Mouse (Mus musculus) megakaryocyte-erythroid progenitor cell, adult 5-6 weeks (primary cell): ENCODE data around the gene Nosip. TPM values are rescaled to one million over a fixed set of nuclear protein-coding genes. Genes with fewer than 3 reads are reported as not detected.
A peak's percentile ranks its signal among the peaks of the same experiment; 100 is the strongest.

Experiments used
- ATAC-seq: replicated peaks from 2 replicates; pipeline ENCODE4 v1.8.0; 2016; ENCODE audit warnings: mild to moderate bottlenecking, inconsistent platforms; ENCODE audit not compliant: severe bottlenecking, poor library complexity, low FRiP score, low TSS enrichment
- total RNA-seq, 2 experiments: library from RNA; stranded (forward) in 1 of 2; stranded (reverse) in 1 of 2; fragments of 200-1000, 215-1000 nt in 1 of 2; fragments of >200 nt in 1 of 2; fragmentation: Nextera tagmentation in 1 of 2; gene quantifications; 2 replicates each; pipeline ENCODE4 v1.2.3; 2014 to 2017

Nosip gene
- total RNA-seq, 2 experiments from 2014 or later: 40.9 to 55.1 TPM

DNA sequence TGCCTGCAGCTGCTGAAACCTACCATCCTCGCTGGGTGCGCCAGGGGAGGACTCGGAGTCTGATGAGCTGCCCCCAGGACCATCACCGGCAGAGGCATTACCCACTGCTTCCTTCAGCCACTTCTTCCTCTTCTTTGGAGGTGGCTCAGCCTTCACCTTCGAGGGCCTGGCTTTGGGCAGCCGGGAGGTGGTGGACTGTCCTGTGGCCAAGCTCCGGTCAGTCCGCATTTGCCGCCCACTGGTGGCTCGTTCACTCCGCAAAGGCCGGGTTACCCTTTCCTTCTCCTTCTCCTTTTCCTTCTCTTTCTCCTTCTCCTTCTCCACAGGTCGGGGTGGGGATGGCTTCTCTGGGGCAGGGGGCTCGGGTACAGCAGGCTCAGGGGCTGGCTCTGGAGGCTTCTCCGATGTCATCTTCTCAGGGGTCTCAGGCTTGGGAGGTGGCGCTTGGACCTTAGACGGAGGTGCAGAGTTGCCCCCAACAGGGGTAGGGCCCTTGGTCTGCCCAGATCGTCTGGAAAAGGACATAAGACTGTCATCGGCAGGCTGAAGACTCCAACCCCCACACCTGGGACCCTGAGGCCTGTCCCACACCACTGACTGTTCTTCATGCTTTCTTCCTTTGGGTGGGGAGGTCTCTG lies 28.4 kb upstream of the Nosip start:
- ATAC-seq: no peak

DNA sequence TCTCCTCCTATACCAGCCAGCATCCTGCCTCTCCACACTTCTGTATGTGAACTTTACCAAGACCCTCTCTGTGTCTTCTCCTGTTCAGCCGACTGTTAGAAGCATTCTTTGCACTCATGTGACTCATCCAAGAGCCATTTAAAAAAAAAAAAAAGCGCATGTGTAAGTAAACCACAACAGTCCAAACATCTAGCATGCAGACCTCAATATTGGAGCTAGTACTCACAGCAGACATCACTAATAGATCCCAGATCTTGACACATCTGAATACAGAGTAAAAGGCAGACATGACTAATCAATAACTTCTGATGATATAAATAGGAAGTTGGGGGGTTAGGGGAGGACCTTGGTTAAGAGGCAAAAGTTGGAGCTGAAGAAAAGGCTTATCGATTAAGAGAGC lies 26.6 kb upstream of the Nosip start:
- ATAC-seq: no peak

DNA sequence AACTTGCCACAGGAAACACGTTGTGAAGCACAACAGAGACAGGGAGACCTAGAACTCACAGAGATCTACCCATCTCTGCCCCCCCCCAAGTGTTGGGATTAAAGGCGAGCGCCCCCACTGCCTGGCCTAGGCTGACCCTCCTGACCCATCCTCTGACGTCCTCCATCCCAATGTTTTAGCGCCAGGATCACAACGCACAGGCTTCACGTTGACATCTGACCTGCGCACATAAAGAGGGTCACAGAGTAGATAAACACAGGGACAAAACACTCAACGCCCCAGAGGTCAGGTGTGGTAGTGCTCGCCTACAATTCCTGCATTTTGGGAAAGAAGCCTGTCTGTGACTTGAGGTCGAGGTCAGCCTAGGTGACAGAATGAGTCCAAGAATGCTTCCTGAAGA lies 25.5 kb upstream of the Nosip start:
- ATAC-seq: no peak

DNA sequence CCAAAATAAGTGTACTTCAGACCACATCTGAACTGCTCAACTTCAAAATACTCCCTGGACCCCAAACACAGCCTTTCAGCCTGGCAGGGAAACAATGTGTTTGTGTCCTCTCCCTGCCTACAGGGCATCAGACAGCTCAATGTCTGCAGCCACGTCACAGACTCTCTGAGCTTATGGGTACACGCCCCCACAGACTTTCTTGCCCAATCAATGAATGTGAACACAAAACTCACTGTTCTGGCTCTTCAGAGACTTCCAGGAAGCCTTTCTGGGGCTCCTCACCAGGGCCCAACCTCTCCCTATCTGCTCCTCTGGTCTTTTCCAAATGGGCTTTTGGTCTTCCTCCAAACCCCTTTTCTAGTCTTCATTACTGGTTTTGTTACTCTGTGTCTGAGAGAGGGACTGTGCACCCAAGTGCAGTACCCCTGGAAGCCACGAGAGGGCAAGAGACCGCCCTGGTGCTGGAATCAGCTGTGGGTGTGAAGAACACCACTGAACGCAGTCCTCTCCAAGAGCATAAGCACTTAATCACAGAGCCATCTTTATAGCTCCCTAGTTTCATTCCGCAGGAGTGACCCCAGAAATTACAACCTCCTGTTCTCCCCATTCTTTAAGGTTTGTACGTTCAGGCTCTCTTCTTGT lies 24.4 kb upstream of the Nosip start:
- peak; percentile 86 for ATAC-seq

DNA sequence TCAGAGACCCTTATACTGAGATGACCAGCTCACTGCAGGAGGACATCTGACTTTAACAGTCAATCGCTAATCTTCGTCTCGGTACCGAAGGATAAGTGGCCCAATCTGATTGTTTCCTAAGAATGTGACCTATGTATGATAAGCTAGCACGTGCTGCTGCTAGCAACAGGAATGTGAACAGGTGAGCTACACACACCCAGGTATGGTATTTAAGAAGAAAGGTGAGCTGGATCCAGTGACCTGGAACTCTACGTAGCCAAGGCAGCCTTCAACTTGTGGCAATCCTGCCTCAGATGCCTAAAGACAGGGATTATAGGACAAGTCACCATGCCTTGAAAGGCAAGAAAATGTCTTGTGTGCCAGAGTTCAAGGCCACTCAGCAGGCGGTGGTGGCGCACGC lies 23.8 kb upstream of the Nosip start:
- no peak for ATAC-seq

DNA sequence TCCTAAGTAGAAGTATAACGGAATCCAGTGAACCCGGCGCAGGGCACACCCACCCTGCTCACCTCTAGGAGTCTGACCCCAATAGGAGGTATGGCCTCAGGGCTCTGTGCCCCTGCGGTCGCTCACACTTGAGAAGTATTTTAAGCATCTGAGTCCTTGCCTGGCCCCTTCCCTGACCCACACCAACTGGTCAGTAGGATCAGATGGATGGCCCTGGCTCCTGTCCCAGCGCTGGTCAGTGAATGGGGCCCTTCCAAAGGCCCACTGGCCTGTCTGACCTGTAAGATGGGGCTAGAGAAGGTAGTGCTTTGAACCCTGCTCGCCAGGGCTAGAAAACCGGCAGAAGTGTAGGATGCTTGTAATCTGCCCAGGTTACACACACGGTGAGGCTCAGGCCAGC lies 21.4 kb upstream of the Nosip start:
- ATAC-seq: no peak

DNA sequence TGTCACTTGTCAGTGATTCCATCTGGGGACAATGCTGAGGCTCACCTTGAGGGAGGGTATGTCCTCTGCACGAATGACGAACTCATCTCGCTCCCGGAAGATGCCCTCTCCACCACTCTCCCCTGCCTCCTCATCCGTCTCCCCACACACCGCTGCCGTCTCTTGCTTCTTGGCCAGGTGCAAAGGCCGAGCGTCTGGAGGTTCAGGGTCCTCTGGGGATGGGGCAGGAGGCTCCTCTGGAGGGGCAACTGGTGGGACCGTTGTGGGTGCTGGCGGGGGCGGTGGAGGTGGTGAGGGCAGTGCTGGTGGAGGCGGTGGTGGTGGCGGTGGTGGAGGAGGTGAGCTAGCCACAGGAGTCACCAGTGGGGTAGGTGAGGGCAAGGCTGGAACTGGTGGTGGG lies 18.9 kb upstream of the Nosip start:
- ATAC-seq: no peak

DNA sequence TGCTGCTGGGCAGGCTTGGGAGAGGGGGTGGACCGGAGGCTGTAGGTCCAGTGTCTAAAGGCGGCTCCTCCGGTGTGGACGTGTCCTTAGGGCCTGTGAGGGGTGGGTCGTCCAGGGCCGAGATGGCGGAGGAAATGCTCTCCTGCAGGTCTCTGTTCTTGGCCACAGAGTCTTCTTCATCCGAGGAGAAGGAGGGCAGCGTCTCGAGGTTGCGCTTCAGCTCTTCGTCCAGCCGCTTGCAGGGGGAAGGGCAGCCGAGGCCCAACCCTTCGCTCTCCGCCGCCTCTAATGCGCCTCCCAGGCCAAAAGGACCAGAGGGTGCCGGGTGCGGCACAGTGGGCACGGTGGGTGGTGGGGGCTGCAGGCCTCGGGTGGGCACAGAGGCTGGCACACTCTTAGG lies 16.5 kb upstream of the Nosip start:
- no peak for ATAC-seq

DNA sequence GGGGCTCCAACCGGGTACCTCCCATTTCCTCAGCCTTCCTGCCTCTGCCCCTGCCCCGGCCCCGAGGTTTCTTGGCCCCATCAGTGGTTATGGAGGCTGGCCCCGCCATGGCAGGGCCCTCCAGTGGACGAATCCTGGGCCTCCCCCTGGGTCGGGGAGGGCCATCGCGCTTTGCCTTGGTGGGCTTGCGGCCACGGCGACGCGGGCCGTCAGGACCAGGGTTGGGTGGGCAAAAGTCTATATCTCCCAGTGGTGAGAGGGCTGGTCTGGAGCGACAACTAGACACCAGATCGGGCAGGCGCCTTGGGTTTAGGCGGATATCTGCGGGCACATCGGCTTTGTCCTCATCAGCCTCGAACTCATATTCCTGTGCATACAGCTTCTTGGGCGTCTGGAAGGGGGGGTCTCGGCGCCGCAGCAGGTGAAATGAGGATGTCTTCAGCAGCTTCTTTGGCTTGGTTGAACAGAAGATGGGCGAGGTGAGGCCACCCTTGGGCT lies 15.3 kb upstream of the Nosip start:
- ATAC-seq: no peak

DNA sequence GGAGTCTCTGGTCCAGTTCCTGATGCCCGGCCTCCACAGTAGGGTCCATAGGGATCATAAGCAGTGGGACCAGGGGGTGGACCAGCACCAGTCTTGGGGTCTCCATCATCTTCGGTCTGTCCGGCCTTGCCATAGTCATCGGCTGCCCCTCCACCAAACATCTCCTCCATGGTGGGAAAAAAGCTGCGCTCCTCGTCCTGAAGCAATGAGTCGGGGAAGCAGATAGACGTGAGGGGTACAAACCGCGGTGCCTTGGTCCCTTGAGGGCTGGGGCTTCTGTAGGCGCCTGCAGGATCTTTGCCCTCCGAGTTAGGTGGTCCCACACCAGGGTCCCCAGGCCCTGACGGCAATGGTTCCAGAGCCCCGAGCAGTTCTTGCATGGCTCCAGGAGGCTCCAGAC lies 14.7 kb upstream of the Nosip start:
- ATAC-seq: no peak

DNA sequence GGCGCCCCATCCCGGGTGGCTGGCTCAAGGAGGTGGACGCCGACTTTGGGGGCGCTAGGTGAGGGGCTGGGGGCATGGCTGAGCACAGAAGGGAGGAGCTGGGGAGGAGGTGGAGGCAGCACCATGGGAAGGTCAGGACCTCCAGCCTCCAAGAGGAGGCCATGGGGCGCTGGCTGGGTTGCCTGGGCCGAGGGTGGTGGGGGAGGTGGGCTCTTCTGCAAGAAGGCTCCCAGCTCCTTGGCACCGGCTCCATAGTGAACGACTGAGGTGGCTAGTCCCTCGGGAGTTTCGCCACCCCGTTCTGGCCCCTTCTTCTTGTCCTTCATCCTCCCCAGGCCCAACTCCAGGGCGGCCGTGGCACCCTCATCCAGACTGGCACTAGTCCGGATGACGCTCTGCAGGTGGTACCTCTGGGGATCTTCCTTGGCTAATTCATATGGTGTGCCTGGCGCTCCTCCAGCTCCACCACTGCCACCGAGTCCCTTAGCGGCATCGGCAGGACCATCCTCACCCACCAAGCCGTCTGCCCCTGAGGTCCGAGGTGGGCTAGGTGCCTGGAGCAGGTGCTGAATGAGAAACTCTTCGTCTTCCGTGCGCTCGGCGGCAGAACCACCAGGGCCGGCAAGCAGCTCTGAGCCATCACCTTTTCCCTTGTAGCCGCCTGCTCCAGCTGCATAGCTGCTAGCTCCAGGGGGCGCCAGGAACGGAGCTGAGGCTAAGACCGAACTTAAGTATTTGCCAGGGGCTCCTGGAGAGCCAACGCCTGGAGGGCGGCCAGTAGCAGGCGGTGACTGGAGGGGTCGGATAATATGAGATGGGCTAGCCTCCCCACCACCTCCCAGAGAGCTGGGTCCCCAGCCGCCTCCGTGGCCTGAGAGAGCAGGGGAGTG lies 14.0 kb upstream of the Nosip start:
- ATAC-seq: no peak

DNA sequence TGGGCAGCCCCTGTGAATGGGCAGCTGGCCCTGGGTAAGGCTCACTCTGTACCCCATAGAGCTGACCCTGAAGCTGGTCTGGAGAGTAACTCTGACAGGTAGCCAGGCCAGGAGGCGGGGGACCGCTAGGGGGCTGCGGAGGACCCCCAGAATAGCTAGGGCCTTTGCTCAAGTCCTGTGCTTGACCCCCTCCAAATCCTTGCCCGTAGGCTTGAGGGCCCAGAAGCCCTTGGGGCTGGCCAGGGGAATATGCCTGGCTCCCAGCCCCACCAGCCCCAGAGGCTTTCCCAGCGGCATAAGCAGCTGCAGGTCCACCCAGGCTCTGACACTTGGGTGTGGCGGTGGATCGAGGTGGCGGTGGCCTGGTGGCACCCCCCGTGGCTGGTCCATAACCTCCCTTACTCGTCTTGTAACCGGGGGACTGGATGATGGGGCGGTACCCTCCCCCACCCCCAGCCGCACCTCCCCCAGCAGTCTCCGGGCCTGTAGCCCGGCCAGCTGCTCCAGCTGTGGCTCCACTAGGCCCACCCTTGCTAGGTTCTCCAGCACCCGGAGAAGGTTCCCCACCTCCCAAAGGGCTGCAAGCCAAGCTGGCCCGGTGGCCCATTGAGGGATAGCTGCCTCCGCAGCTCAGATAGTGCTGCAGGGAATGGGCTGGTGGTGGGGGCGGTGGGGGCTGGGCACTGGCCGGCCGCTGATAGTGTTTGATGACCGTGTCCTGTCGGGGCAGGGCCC lies 13.1 kb upstream of the Nosip start:
- no peak for ATAC-seq

DNA sequence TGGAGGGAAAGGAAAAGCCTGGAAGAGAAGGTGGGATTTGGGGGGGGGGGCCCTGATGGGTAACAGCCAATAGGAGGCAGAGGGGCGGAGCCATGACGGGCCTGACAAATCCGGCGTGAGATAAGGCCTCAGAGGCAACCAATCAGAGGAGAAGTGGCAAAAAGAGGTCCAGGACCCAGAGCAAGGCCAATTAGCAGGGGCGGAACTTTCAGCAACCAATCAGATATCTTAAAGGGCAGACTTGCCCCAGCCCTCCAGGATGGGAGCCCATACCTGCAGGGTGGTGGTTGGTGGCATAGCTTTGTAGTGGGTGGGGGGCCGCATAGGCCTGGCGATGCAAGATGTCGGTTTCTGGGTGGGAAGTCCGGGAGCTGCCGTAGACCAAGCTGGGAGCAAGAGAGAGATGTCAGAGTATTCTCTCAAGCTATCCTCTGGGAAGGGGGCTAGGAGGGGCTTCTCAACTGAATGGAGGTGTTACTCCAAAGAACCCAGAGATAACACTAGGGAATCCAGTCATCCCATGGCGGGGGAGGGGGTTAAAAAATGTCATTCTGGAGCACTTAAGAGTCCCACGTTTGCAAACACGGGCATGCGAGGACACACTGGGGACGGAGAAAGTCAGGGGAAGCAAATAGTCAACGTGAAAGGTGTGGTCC lies 11.2 kb upstream of the Nosip start:
- ATAC-seq: peak; percentile 27

DNA sequence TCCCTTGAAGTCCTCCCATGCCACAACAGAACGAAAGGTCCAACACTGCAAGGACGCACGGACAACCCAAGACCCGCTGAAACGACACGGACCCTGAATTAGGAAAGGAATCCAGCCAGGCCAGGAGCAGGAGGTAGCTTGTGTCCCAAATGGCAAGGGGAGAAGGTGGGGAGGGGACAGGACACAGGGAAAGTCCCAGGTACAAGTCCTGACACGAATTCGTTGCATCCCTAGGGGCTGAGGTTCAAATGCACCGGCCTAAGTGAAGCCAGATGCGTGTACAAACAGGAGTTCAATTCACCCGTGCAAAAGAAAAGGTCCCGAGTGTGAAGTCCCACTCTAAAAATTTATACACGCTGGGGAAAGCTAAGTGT lies 10.6 kb upstream of the Nosip start:
- no peak for ATAC-seq

DNA sequence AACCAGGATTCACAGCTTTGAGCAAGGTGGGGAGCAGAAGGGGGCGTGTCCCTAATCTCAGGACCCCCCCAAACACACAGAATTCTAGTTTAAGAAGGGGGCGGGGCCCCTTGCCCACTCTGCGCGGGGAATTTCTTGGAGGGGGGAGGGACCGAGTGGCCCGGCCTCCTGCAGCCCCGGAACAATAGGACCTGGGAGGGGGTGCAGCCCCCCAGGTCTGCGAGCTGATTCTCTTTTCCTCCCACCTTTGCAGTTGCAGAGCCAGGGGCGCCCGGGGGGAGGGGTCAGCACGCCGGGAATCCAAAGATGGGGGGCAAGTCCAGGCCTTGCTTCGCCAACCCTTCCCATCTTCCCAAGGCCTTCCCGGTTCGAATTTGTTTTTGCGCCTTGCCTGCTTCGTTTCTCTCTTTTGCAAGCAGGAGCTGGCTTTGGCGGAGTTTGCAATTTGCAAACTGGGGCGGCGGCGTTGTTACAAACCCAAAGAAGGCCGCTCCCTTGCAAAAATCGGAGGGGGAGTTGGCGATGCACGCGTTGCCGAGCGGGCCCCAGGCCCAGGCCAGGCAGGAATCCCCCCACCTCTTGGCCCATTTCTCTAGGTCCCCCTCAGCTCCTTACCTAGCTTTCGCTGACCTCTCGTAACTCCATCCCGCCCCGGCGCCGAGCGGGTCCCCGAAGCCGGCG lies 9.9 kb upstream of the Nosip start:
- no peak for ATAC-seq

DNA sequence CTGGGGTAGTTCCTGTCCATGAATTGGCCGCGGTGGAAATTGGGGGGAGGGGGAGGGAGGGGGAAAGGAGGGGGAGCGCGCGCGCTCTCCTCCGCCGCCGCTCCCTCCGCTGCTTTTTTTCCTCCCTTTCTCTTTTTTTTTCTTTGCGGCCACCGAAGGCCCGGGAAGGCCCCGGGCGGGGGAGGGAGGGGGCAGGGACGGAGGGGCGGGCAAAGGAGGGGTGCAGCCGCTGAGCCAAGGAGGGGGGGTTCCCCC lies 9.4 kb upstream of the Nosip start, which contains the start of gene Prr12:
TSS of gene Prr12 (minus strand) at position 20 of the 255 bp plus-strand sequence.
- no peak for ATAC-seq

DNA sequence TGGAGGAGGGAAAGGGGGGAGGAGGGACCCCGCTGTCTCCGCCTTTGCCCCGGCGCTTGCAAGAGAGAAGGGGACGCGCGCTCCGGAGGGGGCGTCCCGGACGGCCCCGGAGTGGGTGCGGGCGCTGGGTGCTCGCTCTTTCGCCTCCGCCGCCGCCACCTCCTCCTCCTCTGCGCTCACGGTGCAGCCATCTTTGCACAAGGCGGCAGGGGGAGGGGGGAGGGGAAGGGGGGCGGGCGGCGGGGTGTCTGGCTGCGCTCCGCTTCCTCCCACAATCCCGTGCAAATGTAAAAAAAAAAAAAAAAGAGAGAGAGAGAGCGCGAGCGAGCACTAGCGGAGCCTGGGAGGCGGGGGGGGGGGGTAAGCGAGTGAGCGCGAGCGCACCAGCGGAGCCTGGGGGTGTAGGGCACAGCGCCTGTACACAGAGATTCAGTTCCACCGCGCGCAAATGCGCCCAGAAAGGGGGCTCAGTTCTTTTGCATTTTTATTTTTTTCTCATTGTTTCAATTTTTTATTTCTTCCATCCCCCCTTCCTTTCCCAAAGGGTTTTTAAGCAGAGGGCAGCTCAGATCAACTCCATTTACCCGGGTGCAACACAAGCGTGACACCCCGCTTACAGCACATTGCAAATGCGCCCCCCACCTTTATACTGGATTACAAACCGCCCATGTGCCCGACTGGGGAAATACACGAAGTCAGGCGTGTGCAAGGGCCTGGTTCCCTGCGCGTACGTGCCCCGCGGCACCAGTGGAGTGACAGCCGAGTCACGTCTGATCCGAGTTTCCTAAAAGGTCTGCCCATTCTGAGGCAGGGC lies 8.9 kb upstream of the Nosip start:
- peak; percentile 31 for ATAC-seq

DNA sequence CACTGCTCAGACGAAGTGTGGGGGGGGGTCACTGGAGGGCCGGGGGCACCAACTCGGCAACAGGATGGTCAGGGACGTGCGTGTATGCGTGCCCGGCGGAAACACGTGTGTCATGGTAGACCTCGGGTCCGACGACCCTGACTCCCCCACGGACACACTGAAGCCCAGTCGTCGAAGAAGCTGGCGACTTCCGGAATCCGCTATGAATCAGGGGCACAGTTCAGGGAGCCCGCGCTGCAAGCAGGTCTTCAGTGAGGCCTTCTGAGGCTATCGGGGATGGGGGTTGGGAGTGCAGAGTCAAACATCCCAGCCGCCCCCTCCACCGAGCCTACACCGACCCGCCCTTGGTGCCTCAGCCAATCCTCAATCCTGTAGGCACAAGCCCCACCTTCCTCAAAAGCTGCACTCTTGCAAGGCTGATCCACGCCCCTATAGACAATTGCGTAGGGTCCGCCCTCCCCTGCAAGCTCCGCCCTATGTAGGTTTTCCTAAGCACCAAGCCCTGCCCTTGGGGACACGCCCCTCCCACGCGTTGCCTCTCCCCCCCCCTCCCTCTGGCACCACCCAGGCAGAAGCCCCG lies 8.2 kb upstream of the Nosip start:
- ATAC-seq: peak; percentile 94
